Mouse (Mus musculus) mouse embryonic stem cell (cell line): ENCODE measurements around the gene Dnaic1.

Experiments
- in situ Hi-C, 2 experiments: fragments of 300-500 bp; cut with MboI; formaldehyde crosslinking; loops; 1 replicate in 1 of 2; 3 replicates in 1 of 2; pipeline ENCODE4 v1.14.3; 2019 to 2020; ENCODE audit warnings: low sequenced_read_pairs in 2 of 2, low pct_unique_long_range_greater_than_20kb in 1 of 2, mixed read lengths in 1 of 2; ENCODE audit not compliant: unreplicated experiment in 1 of 2

Dnaic1 gene

DNA sequence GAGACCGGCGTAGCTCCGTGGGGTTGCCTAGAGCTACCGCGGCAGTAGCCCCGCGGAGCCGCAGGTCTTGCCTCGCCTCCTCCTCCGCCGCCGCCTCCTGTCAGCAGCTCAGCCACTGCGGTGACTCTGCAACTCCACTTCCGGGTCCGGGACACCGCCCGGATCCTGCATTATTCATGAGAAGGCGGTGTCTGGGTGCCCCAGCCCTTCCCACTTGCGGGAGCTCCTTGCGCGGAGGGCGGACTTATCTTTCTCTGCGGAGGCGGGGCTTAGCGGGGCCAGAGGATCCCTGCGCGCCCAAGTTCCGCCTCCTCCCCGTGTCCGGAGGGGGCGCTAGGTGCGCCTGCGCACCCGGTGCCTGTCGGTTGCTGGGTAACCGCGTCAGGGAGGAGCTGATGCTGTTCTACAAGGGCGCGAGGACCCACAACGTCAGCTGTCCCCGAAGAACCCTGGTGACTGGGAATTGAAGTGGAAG lies at the start of gene Dnaic1, which contains the start of gene Fam219a:
TSS of gene Dnaic1 (plus strand) at position 365 of the 475 bp plus-strand sequence.
TSS of gene Fam219a (minus strand) at position 128 of the 475 bp plus-strand sequence.
- in situ Hi-C loops: loop anchor here in 1 of 2 experiments (10.0 kb wide), 1 partner anchor 135 kb away; no protein-coding TSS in a partner anchor

DNA sequence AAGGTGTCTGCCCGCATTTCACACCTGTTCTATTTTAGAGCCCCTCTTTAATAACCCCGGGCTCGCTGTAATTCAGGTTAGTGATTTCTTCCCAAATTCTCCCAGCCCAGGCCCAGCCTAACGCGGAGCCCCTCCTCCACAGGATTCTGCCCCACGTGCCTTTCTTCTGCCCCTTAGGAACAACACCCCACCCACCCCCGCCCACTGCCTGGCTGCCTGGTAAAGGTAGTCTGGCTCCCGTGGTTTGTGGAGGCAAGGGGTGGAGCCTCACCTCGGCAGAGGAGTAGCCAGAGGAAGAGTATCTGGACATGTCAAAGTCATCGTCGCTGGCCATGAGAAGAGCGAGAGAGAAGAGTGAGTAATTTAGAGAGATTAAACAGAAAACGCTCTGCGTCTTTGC lies 48.9 kb upstream of the Dnaic1 start:
- in situ Hi-C loops: no loop called here

DNA sequence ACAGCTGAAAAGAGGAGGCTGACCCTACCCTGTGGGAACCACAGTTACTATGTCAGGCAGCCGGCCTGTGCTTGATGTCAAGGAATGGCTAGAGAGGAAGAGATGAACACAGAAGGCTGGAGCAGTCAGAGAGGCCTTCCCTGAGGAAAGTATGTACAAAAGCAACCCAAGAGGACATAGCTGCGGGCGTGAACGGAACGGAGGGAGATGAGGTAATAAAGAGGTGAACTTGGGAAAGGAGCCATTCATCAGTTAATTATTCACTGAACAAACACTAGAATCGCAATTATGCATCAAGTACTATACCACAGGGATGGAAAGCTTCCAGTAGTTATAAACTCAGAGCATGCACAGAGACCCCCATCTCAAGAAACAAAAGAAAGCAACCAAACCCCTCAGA lies 47.4 kb upstream of the Dnaic1 start:
- in situ Hi-C loops: no loop called here

DNA sequence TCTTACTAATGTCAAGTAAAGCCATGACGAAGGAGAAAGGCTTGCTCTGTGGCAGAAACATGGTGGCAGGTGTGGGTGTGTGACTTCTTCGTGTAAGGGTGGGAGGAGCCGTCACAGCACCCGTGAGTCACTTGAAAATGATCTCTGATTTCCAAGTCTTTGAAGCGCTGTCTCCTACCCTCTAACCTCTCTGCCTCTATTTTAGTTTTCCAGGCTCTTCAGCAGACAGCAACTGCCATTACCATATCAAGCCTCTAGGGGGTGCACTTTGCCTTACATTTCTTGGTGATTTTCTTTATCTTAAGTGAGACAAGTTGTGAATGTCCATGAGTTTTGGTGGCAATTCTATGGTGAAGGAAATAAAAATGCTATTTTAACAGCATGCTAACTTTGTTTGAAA lies 46.8 kb upstream of the Dnaic1 start:
- in situ Hi-C loops: no loop called here

DNA sequence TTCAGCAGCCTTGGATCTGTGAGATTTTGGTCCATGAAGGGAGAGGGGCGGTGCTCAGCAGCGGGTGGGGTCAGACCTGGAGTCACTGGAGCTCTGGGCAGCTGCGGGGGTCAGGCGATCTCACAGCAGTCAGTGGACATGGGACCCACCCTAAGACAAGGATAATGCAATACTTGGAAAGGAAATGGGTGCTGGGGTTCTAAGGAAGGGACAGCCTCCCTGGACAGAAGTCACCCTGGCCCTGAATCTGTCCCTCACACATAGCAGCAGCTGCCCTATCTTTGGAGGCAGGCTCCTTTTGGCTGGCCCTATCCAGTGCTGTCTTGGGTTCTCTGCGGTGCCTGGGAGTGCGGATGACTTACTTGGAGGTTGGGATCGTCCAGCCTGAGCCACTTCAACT lies 45.7 kb upstream of the Dnaic1 start:
- in situ Hi-C loops: no loop called here

DNA sequence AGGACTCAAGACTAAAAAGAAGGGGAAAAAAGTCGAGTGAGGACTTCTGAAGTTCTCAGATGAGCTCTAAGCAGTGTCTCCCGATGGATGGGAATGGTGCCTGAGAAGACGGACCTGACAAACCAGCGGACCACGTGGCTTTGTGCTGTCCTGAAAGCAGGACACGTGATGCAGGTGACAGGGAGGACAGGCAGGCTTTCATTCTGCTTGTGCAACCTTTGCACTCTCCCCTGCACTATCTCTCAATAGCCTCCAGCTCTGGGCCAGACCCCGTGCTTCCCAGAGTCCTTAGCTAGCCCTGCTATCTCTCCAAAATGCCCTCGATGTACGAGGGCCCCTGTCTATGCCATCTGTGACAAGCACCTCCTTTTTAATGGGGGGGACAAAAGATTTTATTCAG lies 44.7 kb upstream of the Dnaic1 start:
- in situ Hi-C loops: no loop called here

DNA sequence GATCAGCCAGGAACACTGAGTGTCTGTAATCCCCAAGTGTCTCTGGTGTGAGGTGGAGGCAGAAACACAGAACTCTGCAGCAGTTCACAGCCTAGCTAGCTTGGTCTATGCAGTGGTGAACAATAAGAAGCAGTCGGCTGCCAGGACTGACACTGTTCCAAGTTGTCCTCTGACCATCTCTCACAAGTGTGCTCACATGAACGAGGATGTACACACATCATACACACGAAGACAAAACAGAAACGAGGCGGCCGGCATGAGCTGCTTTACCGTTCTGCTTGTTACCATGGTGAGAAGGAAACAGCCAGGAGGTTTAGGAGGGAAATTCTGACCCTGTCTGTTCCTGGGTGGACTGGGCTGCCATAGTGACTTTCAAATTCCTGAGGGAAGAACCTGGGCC lies 43.0 kb upstream of the Dnaic1 start:
- in situ Hi-C loops: no loop called here

DNA sequence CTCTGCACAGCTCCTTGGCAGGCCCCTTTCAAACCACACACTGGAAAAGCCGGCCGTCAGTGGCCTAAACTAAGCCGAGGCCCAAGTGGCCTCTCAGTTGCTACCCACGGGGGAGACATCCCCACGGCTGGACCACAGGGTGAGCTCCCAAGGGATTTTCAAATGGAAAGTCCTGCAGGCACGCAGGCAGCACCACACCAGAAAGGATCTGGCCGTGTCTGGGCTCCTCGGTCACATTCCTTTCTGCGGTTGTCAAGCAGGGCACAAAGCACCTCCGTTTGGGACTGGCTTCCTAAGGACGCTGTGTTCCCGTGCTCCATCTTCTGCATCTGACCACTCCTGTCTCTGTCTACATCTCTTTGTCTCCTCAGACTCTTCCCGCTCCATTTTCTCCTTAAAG lies 42.5 kb upstream of the Dnaic1 start:
- in situ Hi-C loops: no loop called here

DNA sequence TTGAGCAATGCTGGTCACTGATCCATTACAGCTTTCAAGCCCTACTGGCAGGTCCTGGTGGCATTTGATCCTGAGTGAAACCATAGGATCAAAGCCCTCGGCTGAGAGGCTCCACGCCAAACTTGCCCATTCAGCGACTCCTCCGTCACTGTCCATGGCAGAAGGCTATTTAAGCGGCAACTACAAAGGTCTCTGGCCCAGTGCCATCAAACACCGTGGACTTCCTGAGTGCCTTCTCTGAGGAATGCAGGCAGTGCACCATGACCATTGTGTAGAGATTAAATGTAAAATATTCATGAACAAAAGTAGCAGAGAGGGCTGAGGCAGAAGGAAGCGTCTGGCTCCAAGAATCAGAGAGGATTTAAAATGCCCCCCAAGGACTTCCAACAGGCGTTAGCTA lies 41.6 kb upstream of the Dnaic1 start:
- in situ Hi-C loops: no loop called here

DNA sequence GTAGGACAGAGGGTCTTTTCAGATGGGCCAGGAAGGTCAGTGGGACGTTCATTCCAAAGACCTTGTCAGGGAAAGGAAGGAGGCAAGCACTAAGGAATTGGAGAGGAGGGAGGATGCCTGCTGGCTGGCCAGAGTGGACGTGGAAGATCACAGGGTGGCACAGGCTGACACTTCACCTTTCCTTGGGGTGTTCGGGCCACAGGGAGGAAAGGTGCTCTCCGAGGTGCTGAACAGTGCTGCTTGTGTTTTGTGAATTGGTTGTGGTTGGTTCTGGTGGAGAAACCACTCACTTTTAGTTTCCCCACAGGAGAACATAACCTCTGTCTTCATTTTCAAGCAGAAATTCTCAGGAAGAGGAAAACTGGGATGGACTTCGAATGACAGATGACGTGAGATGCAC lies 37.2 kb upstream of the Dnaic1 start:
- in situ Hi-C loops: no loop called here

DNA sequence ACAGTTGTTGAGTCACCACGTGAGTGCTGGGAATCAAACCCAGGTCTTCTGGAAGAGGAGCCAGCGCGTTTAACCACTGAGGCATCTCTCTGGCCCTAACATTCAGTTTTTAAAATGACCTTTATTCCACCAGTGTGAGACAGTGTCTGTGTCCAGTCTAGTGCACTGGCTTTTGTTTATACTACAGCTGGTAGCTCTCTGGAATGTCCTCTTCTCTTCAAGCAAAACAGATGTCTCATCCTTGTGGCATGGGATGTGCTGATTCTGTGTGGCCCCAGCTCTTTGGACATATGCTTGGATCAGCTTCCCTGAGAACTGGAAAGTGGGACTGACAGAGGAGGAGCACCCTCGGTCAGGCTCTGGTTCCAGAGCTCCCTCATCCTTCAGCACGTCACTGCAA lies 34.7 kb upstream of the Dnaic1 start:
- in situ Hi-C loops: no loop called here

DNA sequence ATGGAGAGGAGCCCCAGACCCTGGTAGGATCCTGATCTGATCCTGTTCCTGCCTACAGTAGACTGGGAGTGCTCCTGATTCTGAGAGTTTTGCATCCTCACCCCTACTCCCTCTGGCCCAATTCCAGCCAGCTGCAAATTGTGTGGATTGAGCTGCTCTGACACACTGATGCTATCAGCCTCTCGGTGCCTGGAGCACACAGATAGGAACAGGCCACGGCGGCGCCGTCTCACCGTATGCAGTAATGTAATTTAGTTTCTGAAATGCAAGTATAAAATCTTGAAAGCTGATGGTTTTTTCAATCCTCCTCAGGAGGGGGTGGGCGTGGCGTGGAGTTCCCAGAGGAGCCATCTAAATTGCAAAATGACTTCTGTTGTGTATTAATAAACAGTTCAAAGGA lies 27.4 kb upstream of the Dnaic1 start:
- in situ Hi-C loops: loop anchor here in 1 of 2 experiments (5.0 kb wide), 1 partner anchor 70 kb away; no protein-coding TSS in a partner anchor

DNA sequence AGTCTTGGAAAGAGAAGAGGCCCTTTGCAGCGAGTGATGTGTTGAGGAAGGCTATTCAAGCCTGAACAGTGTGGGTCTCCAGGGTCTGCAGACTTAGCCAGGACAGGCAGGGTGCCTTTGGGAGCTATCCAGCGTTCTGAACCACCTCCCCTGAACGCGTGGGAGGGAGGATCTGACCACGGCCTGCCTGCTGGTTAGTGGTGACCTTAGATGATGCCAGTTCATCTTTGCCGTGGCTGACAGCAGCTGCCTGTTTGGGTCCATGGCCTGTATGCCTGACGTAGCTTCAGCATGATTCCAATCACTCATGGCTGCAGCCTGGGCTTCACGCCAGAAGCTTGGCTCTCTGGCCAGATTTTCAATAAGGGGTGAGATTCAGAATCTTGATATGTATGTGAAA lies 23.6 kb upstream of the Dnaic1 start:
- in situ Hi-C loops: no loop called here

DNA sequence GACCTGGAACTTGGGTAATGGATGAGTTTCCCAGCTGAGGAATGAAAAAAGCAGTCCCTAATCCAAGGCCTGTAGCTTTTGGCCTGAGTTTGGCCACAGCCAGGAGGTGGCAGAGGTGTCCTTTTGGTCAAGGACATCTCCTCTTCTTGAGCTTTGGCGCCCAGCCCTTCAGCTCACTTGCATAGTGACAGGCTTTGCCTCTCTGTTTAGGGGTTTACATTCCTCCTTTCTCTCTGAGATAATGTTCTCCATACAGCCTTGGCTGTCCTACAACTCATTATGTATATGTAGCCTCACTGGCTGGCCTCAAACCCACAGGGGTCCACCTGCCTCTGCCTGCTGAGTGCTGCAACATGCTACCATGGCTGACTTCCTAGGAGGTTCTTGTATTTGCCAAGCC lies 22.5 kb upstream of the Dnaic1 start:
- in situ Hi-C loops: no loop called here

DNA sequence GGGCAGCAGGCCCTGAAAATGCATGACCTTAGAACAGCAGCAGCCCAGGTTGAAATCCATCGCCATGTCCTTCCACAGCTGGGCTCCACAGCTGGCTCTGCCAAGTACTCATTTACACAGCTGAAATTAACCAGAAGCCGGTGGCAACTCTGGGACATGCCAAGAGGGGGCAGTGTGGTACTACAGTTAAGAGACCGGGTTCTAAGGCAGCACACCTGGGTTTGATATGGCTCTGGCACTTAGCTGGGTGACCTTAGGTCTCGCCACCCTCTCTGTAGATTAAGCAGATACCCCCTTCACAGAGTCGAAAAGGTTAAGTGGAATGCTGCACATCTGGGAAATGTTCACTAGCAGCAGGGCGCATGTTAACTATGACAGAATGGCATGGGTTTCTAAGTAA lies 17.0 kb upstream of the Dnaic1 start:
- in situ Hi-C loops: no loop called here

DNA sequence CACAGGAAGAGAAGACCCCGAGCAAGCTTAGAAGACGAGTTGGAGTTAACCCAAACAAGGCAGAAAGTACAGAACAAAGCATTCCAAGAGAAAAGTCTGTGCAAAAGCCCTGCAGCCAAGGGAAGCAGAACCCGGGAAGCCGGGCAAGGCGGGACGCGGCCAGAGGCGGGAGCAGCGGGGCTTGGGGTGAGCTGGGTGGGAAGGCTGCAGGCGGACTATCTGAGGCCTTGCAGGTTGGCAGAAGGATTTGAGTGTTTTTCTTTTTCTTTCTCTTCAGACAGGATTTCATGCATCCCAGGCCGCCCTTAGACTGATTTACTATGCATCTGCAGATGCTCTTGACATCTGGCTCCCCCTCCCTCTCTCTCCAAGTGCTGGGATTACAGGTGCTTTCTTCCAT lies 16.5 kb upstream of the Dnaic1 start:
- in situ Hi-C loops: no loop called here

DNA sequence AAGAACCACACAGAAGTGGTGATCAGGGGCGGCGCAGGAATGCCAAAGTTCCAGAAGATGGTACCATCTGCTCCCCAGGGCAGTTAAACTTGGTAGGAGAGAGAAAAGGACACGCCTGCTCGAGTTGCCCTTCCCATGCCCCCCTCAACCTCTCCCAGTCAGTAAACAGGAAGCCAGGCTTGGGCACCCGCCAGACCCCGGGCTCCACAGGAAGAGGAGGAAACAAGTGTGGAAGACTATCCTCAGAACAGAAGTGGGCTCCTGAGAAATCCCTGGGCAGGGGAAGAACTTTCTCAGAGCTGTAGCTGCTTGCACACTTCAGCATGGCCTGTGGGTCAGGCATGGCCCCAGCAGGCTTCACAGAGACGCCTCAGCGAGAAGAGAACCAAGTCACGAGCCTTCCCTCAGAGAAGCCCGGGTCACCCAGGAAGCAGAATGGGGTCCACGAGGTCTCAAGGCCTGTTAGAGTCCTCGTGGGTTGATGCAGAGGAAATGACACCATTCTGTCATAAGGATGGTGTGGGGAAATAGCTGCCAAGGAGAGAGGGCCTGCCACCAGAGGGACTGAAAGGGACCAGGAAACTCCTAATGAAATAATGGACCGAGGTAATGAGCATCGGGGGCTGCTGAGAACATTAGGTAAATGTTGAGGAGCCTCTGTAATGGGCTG lies 14.4 kb upstream of the Dnaic1 start:
- in situ Hi-C loops: no loop called here

DNA sequence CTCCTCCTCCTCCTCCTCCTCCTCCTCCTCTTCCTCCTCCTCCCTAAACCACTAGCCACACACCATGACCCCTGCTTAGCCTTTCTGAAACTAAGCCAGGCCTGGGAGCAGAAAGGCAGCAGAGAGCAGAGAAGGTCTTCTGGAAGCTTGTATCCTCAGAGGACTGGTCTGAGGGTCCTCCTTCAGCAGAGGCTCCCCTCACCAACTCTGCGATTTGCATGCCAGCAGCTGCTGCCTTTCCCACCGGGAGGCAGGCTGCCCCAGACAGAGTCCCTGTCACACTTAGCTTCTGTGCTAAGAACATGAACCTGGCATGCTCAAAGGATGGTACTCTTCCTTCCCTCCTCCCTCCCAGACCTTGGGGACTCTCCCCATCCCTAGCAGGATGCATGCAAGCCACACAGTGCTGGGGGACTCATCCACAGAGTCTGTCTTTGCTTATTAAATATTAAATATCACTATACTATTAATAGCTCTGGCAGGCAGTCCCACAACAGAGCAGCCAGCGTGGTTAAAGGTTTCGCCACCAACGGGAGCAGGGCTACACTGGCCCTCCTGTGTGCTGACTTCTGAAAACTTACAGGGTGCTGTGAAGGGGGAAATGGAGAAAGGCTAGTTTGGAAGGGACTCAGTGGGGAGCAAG lies 13.1 kb upstream of the Dnaic1 start:
- in situ Hi-C loops: no loop called here

DNA sequence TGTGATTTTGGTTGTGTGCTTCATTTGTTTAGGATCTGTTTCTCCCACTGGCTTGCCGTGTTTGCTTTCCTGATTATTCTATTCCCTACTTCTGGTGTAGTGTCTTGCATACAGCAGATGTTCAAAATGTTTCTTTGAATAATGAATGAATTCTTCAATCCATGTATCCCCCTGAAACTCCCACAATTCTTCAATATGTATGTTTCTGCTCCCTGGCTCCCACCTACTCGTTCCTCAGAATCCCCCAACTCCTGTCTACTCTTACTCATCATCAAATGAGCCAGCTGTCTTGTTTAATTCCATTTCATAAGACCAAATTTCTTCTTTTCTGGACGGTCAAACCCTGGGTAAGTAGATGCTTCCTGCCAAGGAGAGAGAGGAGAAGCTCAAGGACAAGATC lies 12.5 kb upstream of the Dnaic1 start:
- in situ Hi-C loops: no loop called here

DNA sequence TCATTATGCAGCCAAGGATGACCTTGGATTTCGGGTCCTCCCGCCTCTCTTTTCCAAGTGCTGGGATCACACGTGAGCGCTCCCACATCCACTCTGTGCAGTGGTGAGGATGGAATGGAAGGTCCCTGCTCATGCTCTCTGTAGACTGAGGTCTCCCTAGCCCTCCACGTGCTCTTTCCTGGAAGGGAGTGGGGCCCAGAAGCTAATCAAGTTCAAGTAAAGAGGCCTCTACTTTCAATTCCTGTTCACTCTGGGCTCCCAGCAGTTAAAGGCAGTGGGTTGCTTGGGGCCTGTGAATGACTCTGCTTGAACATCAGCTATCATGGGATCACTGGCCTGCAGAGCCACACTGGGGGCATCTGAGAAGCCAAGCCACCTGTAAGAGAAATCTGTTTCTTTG lies 6.3 kb upstream of the Dnaic1 start:
- in situ Hi-C loops: loop anchor here in 1 of 2 experiments (10.0 kb wide), 1 partner anchor 142 kb away; no protein-coding TSS in a partner anchor
